Mouse (Mus musculus) CH12.LX (cell line): ENCODE measurements around the gene Hibch.

Source experiments
- CTCF ChIP-seq, 2 experiments: IDR thresholded peaks in 1 of 2; conservative IDR thresholded peaks in 1 of 2; 2 replicates each; pipeline ENCODE4 v1.5.1; 2011 to 2012; ENCODE audit warnings: low read depth in 2 of 2, low read length in 2 of 2, improper control_type of control experiment in 1 of 2, inconsistent platforms in 1 of 2, mild to moderate bottlenecking in 1 of 2, moderate library complexity in 1 of 2
- NELFE ChIP-seq: IDR thresholded peaks from 2 replicates; pipeline ENCODE4 v1.6.1; 2011; ENCODE audit warnings: low read depth, low read length, improper control_type of control experiment

GRCm38 (mm10) chr1:52953548-52953947 is 108.8 kb downstream of the Hibch start:
- TF ChIP-seq CTCF (conservative IDR thresholded peaks at IDR 0.05 in 1 of 2, IDR thresholded peaks at IDR 0.05 in 1 of 2; ENCODE audit: low read depth in 2 of 2, low read length in 2 of 2) (no peak), NELFE (no peak)
